8 mouse cellular contexts compared by ENCODE assay signal in genomic region chr10:77033323-77034025, GRCm38 (mm10). TPM values are rescaled to one million over a fixed set of nuclear protein-coding genes. Genes with fewer than 3 reads are reported as not detected.
DNase-seq lines count a peak whose midpoint lies in the region; ATAC-seq and TF ChIP-seq lines count a peak whose summit lies in the region.

No protein-coding gene starts in this region.

- TF ChIP-seq CTCF in MEL (IDR thresholded peaks at IDR 0.05 in 2 of 3, conservative IDR thresholded peaks at IDR 0.05 in 1 of 3; ENCODE audit: control insufficient read depth in 1 of 3, insufficient read depth in 1 of 3, low read depth in 2 of 3, low read length in 3 of 3, poor library complexity in 1 of 3, severe bottlenecking in 1 of 3): no peak
- TF ChIP-seq CTCF in brain, embryonic 14.5 days (IDR thresholded peaks at IDR 0.05; ENCODE audit: borderline replicate concordance, extremely low read depth, insufficient read depth, insufficient read length): no peak

- H3K27ac ChIP-seq in MEL (ENCODE audit: control insufficient read depth, low read depth, low read length): peak overlapping the region; percentile 54
- H3K27ac ChIP-seq in forebrain, embryonic 10.5 days: peak overlapping the region; percentile 90
- no peak overlapping the region for H3K27ac ChIP-seq in heart, embryonic 16.5 days (ENCODE audit: low read length)
- no peak overlapping the region for H3K27ac ChIP-seq in liver, embryonic 15.5 days (replicated peaks)
- peak overlapping the region; percentile 72 for H3K27ac ChIP-seq in neural tube, embryonic 14.5 days (ENCODE audit: low read depth, low read length)

- TF ChIP-seq EP300 in MEL (IDR thresholded peaks at IDR 0.05; ENCODE audit: low read depth in 1 of 2, low read length in 2 of 2): no peak

- 1% methylated on average over 30 of the region's 30 CpGs for WGBS in forebrain, embryonic 10.5 days
- under 1% methylated on average over 30 of the region's 30 CpGs for WGBS in heart, embryonic 16.5 days
- under 1% methylated on average over 30 of the region's 30 CpGs for WGBS in liver, embryonic 15.5 days (ENCODE audit: insufficient replicate concordance)
- WGBS in neural tube, embryonic 14.5 days: under 1% methylated on average over 30 of the region's 30 CpGs

- peak; percentile 59 for ATAC-seq in heart, embryonic 16.5 days (replicated peaks; ENCODE audit: extremely low read depth, insufficient read depth, low FRiP score)
- peak; percentile 56 for ATAC-seq in liver, embryonic 15.5 days (ENCODE audit: insufficient read depth)
- ATAC-seq in neural tube, embryonic 14.5 days (ENCODE audit: low read depth): peak; percentile 71

- peak overlapping the region; percentile 75 to 79 for H3K4me3 ChIP-seq in MEL (ENCODE audit: control insufficient read depth in 1 of 2, insufficient read depth in 1 of 2, low read depth in 2 of 2, low read length in 2 of 2)
- H3K4me3 ChIP-seq in forebrain, embryonic 10.5 days: peak overlapping the region; percentile 83
- H3K4me3 ChIP-seq in heart, embryonic 16.5 days (ENCODE audit: low read length): peak overlapping the region; percentile 52
- H3K4me3 ChIP-seq in liver, embryonic 15.5 days (replicated peaks): peak overlapping the region; percentile 66
- peak overlapping the region; percentile 59 for H3K4me3 ChIP-seq in neural tube, embryonic 14.5 days (ENCODE audit: low read depth, low read length)

- no peak for TF ChIP-seq RAD21 in MEL (IDR thresholded peaks at IDR 0.05; ENCODE audit: low read depth, low read length)

- peaks cover 0 to 13% of the 10 kb centered on the region in 2 experiments; a peak in 2 of 4 replicates for H3K36me3 ChIP-seq in MEL (ENCODE audit: control insufficient read depth in 1 of 2, insufficient read depth in 2 of 2, low read length in 2 of 2)
- H3K36me3 ChIP-seq in forebrain, embryonic 10.5 days (replicated peaks): peaks cover 22% of the 10 kb centered on the region
- no peaks in the 10 kb centered on the region for H3K36me3 ChIP-seq in heart, embryonic 16.5 days (ENCODE audit: control insufficient read depth, insufficient read depth)
- 0 out of 2 replicates have a peak, but pooled peaks cover 5% of the 10 kb centered on the region for H3K36me3 ChIP-seq in liver, embryonic 15.5 days (replicated peaks)
- no peaks in the 10 kb centered on the region for H3K36me3 ChIP-seq in neural tube, embryonic 14.5 days (ENCODE audit: control insufficient read depth, insufficient read depth, low read length)

- peak; percentile 86 for DNase-seq in MEL (ENCODE audit: low read depth, low spot score)
- peak; percentile 65 for DNase-seq in brain, embryonic 14.5 days (ENCODE audit: low read depth)
- peak; percentile 32 for DNase-seq in forebrain, embryonic 10.5 days (ENCODE audit: extremely low spot score, low spot score)
- peak; percentile 80 for DNase-seq in kidney, postnatal 10 days
- peak; percentile 47 for DNase-seq in thymus, postnatal 4 days

- peak overlapping the region; percentile 83 for H3K9ac ChIP-seq in MEL (ENCODE audit: control insufficient read depth, low read depth, low read length, poor library complexity, severe bottlenecking)
- peak overlapping the region; percentile 77 for H3K9ac ChIP-seq in heart, embryonic 16.5 days (ENCODE audit: low read length)
- H3K9ac ChIP-seq in liver, embryonic 15.5 days: peak overlapping the region; percentile 48
- peak overlapping the region; percentile 65 for H3K9ac ChIP-seq in neural tube, embryonic 14.5 days (replicated peaks; ENCODE audit: low read depth, low read length)

- H3K4me1 ChIP-seq in MEL (ENCODE audit: control insufficient read depth in 1 of 2, insufficient read depth in 2 of 2, low read length in 2 of 2): peaks cover 0 to 14% of the 10 kb centered on the region in 2 experiments; a peak in 3 of 4 replicates
- peaks cover 35% of the 10 kb centered on the region for H3K4me1 ChIP-seq in forebrain, embryonic 10.5 days
- H3K4me1 ChIP-seq in heart, embryonic 16.5 days (ENCODE audit: control insufficient read depth, insufficient read depth, low read length): peaks cover 10% of the 10 kb centered on the region; the same call in 1 of the 2 replicates
- H3K4me1 ChIP-seq in liver, embryonic 15.5 days (replicated peaks): peaks cover 45% of the 10 kb centered on the region
- peaks cover 17% of the 10 kb centered on the region for H3K4me1 ChIP-seq in neural tube, embryonic 14.5 days (ENCODE audit: control insufficient read depth, insufficient read depth, low read length)

- H3K4me2 ChIP-seq in heart, embryonic 16.5 days (ENCODE audit: low read depth, low read length): peak overlapping the region; percentile 96
- H3K4me2 ChIP-seq in liver, embryonic 15.5 days: peak overlapping the region; percentile 97
- H3K4me2 ChIP-seq in neural tube, embryonic 14.5 days (ENCODE audit: low read depth, low read length): peak overlapping the region; percentile 88

- peaks cover 47% of the 10 kb centered on the region for H3K79me2 ChIP-seq in MEL (ENCODE audit: control insufficient read depth, insufficient read depth, low read length, poor library complexity)

- TF ChIP-seq POLR2A in MEL (IDR thresholded peaks at IDR 0.05; ENCODE audit: control insufficient read depth in 1 of 2, insufficient read depth in 1 of 2, low read depth in 1 of 2, low read length in 2 of 2, poor library complexity in 1 of 2): peak in 1 of 2 experiments; percentile 2; a peak in 2 of 4 replicates
- TF ChIP-seq POLR2A in brain, embryonic 14.5 days (IDR thresholded peaks at IDR 0.05; ENCODE audit: borderline replicate concordance, extremely low read depth, insufficient read depth, insufficient read length, poor library complexity, severe bottlenecking): no peak

- H3K27me3 ChIP-seq in MEL (ENCODE audit: control insufficient read depth in 1 of 2, insufficient read depth in 2 of 2, low read length in 2 of 2): peaks cover 0 to 4% of the 10 kb centered on the region in 2 experiments; a peak in 1 of 4 replicates
- H3K27me3 ChIP-seq in forebrain, embryonic 10.5 days (ENCODE audit: poor library complexity, severe bottlenecking): peaks cover 25% of the 10 kb centered on the region
- no peaks in the 10 kb centered on the region; the same call in 1 of the 2 replicates for H3K27me3 ChIP-seq in heart, embryonic 16.5 days (ENCODE audit: control insufficient read depth, insufficient read depth, low read length)
- H3K27me3 ChIP-seq in liver, embryonic 15.5 days: peaks cover 7% of the 10 kb centered on the region; the same call in 1 of the 2 replicates
- H3K27me3 ChIP-seq in neural tube, embryonic 14.5 days (ENCODE audit: control insufficient read depth, insufficient read depth, low read length): no peaks in the 10 kb centered on the region

- H3K9me3 ChIP-seq in MEL (replicated peaks; ENCODE audit: insufficient read depth, low read length): no peaks in the 10 kb centered on the region
- no peaks in the 10 kb centered on the region for H3K9me3 ChIP-seq in forebrain, embryonic 10.5 days
- no peaks in the 10 kb centered on the region for H3K9me3 ChIP-seq in heart, embryonic 16.5 days (replicated peaks; ENCODE audit: control insufficient read depth, low read length)
- no peaks in the 10 kb centered on the region for H3K9me3 ChIP-seq in liver, embryonic 15.5 days (replicated peaks)
- no peaks in the 10 kb centered on the region for H3K9me3 ChIP-seq in neural tube, embryonic 14.5 days (ENCODE audit: control insufficient read depth, low read length)

TF ChIP-seq in MEL, 35 proteins besides CTCF, POLR2A, EP300 and RAD21:
- TF ChIP-seq MAX (IDR thresholded peaks at IDR 0.05; ENCODE audit: low read length) (peak; percentile 99), USF1 (IDR thresholded peaks at IDR 0.05; ENCODE audit: low read depth, low read length) (peak; percentile 69), POLR2AphosphoS5 (IDR thresholded peaks at IDR 0.05; ENCODE audit: borderline replicate concordance, low read depth, low read length) (no peak), ZNF384 (IDR thresholded peaks at IDR 0.05; ENCODE audit: low read depth, low read length) (no peak), MYC (IDR thresholded peaks at IDR 0.05; ENCODE audit: low read depth, low read length) (peak; percentile 99), TCF12 (IDR thresholded peaks at IDR 0.05; ENCODE audit: low read depth, low read length) (0 out of 2 replicates have a peak, but pooled peaks have one; percentile 5), MXI1 (IDR thresholded peaks at IDR 0.05; ENCODE audit: low read depth, low read length) (peak; percentile 99), SIN3A (IDR thresholded peaks at IDR 0.05; ENCODE audit: low read length) (peak; percentile 66), NELFE (IDR thresholded peaks at IDR 0.05; ENCODE audit: low read depth, low read length) (no peak)

RNA-seq across cellular contexts. Expression of gene Slc19a1, which starts 1.4 kb away (rescaled TPM):
- 57.7 and 65.3 TPM in 2 replicates for total RNA-seq in MEL (2012; rRNA removed)
- 10 to 100 TPM in 1 of 2 experiments, not detected in 1; 86.4 TPM for polyA plus RNA-seq in MEL (2012; ENCODE audit: insufficient read depth in 1 of 2, insufficient read length in 2 of 2, low read depth in 1 of 2, low replicate concordance in 2 of 2, missing spikeins in 1 of 2)
- 67.3 and 79.2 TPM in 2 replicates for polyA plus RNA-seq in brain, embryonic 14.5 days (2012; rRNA removed)
- 37.1 and 44.4 TPM in 2 replicates for polyA plus RNA-seq in forebrain, embryonic 10.5 days (2016; fragmentation: Nextera tagmentation; extraction: Ambion mirVana)
- 13.4 and 15.1 TPM in 2 replicates for polyA plus RNA-seq in heart, embryonic 16.5 days (2015; fragmentation: Nextera tagmentation; extraction: Ambion mirVana)
- polyA plus RNA-seq in liver, embryonic 15.5 days (2015; fragmentation: Nextera tagmentation; extraction: Ambion mirVana): 14.0 and 16.4 TPM in 2 replicates
- polyA plus RNA-seq in neural tube, embryonic 14.5 days (2014; fragmentation: Nextera tagmentation; extraction: Ambion mirVana): 35.6 and 37.4 TPM in 2 replicates

Comparison
In these comparisons a context has a peak if more than half of its experiments do, and no peak if none do; other contexts are left out.
1. DNase-seq: peak in every context shown above with its lines; median percentile 86 in MEL; 80 in kidney, postnatal 10 days; 65 in brain, embryonic 14.5 days; 47 in thymus, postnatal 4 days; 32 in forebrain, embryonic 10.5 days.
2. H3K27ac ChIP-seq: peak in MEL (single experiment), forebrain, embryonic 10.5 days (single experiment) and neural tube, embryonic 14.5 days (single experiment); none in heart, embryonic 16.5 days (single experiment) and liver, embryonic 15.5 days (single experiment).
3. Peak in every context shown above with its lines, with median percentiles within 50 percentile points of each other: H3K4me3 ChIP-seq, H3K9ac ChIP-seq, ATAC-seq and H3K4me2 ChIP-seq.